22 mouse cellular contexts compared by ENCODE assay signal in the genomic region with DNA sequence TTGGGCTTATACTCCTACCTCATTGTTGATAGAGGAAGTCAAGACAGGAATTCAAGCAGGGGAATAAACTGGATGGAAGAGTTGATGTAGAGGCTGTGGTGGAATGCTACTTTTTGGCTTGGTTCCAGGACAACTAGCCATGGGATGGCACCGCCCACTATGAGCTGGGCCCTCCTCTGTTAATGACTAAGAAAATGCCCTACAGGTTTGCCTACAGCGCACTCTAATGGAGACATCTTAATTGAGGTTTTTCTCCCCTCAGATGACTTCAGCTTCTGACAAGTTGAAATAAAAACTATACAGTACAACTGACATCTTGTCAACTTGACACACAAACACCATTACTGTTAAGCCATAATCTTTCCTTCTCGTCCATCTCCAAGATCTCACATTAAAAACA.
A peak's percentile ranks its signal among the peaks of the same experiment; 100 is the strongest.
DNase-seq lines count a peak whose midpoint lies in the region; ATAC-seq lines count a peak whose summit lies in the region.
"Had no signal": no experiment of that assay in that cellular context is flagged by ENCODE, and none has a peak within 500 bp of the region (broad histone marks: within the 10 kb centered on the region; RNA-seq: fewer than 3 reads in every experiment).

No protein-coding gene starts in this region.

- no peaks in the 10 kb centered on the region for H3K9me3 ChIP-seq in embryonic facial prominence, embryonic 11.5 days (replicated peaks; ENCODE audit: control insufficient read depth, low read length)
- no peaks in the 10 kb centered on the region for H3K9me3 ChIP-seq in embryonic facial prominence, embryonic 10.5 days
- H3K9me3 ChIP-seq: forebrain, embryonic 12.5 days; G1E; heart, embryonic 10.5 days; hindbrain, embryonic 15.5 days; limb, embryonic 12.5 days; liver, embryonic 13.5 days; neural tube, embryonic 12.5 days had no signal

- H3K9ac ChIP-seq in embryonic facial prominence, embryonic 11.5 days (replicated peaks; ENCODE audit: low read length), result no peak overlapping the region
- H3K9ac ChIP-seq: forebrain, embryonic 12.5 days; hindbrain, embryonic 15.5 days; limb, embryonic 12.5 days; liver, embryonic 13.5 days; neural tube, embryonic 12.5 days had no signal

- no peaks in the 10 kb centered on the region for H3K4me1 ChIP-seq in embryonic facial prominence, embryonic 11.5 days (ENCODE audit: control insufficient read depth, insufficient read depth, low read length)
- no peaks in the 10 kb centered on the region for H3K4me1 ChIP-seq in embryonic facial prominence, embryonic 10.5 days
- H3K4me1 ChIP-seq: forebrain, embryonic 12.5 days; heart, embryonic 10.5 days; hindbrain, embryonic 15.5 days; limb, embryonic 12.5 days; liver, embryonic 13.5 days; neural tube, embryonic 12.5 days had no signal

- WGBS in embryonic facial prominence, embryonic 11.5 days, result 80% methylated on average over 3 of the region's 3 CpGs
- WGBS in embryonic facial prominence, embryonic 10.5 days, result 85% methylated on average over 3 of the region's 3 CpGs

- peak; percentile 1 for DNase-seq in embryonic facial prominence, embryonic 11.5 days (ENCODE audit: low spot score)
- no peak for DNase-seq in embryonic facial prominence, embryonic 10.5 days (ENCODE audit: low spot score)
- DNase-seq in kidney, postnatal 4 days, result peak; percentile 10 to 12
- DNase-seq in kidney, adult 8-10 months, result no peak
- DNase-seq in 3T3-L1 (ENCODE audit: low read depth, low spot score) (peak; percentile 34), NIH3T3 (ENCODE audit: low read depth) (peak; percentile 3)
- no peak for DNase-seq in frontal cortex, postnatal 36 days (ENCODE audit: low spot score in 2 of 2)
- DNase-seq: adrenal gland, postnatal 10 days; cerebellum, adult 11-12 months; gastrocnemius, postnatal 25 days; heart, postnatal 14 days; kidney, adult 9 months; liver, embryonic 13.5 days; thymus, postnatal 36 days had no signal

- no peaks in the 10 kb centered on the region for H3K36me3 ChIP-seq in embryonic facial prominence, embryonic 11.5 days (replicated peaks; ENCODE audit: control insufficient read depth, insufficient read depth, low read depth, low read length)
- no peaks in the 10 kb centered on the region for H3K36me3 ChIP-seq in embryonic facial prominence, embryonic 10.5 days (replicated peaks)
- H3K36me3 ChIP-seq: forebrain, embryonic 12.5 days; G1E; heart, embryonic 10.5 days; hindbrain, embryonic 15.5 days; limb, embryonic 12.5 days; liver, embryonic 13.5 days; neural tube, embryonic 12.5 days had no signal

- H3K4me3 ChIP-seq in embryonic facial prominence, embryonic 11.5 days (ENCODE audit: low read depth, low read length), result no peak overlapping the region
- no peak overlapping the region for H3K4me3 ChIP-seq in embryonic facial prominence, embryonic 10.5 days
- H3K4me3 ChIP-seq: forebrain, embryonic 12.5 days; heart, embryonic 10.5 days; hindbrain, embryonic 15.5 days; limb, embryonic 12.5 days; liver, embryonic 13.5 days; neural tube, embryonic 12.5 days had no signal

- H3K27me3 ChIP-seq in embryonic facial prominence, embryonic 11.5 days (ENCODE audit: control insufficient read depth, insufficient read depth, low read length), result no peaks in the 10 kb centered on the region
- H3K27me3 ChIP-seq in embryonic facial prominence, embryonic 10.5 days (replicated peaks; ENCODE audit: low read depth, poor library complexity, severe bottlenecking), result no peaks in the 10 kb centered on the region
- H3K27me3 ChIP-seq: forebrain, embryonic 12.5 days; hindbrain, embryonic 15.5 days; limb, embryonic 12.5 days; liver, embryonic 13.5 days; neural tube, embryonic 12.5 days had no signal

- H3K4me2 ChIP-seq in embryonic facial prominence, embryonic 11.5 days (ENCODE audit: low read depth, low read length), result no peak overlapping the region
- H3K4me2 ChIP-seq: forebrain, embryonic 12.5 days; hindbrain, embryonic 15.5 days; limb, embryonic 12.5 days; liver, embryonic 13.5 days; midbrain, embryonic 11.5 days; neural tube, embryonic 12.5 days had no signal

- H3K27ac ChIP-seq in embryonic facial prominence, embryonic 11.5 days (replicated peaks; ENCODE audit: low read depth, low read length), result no peak overlapping the region
- H3K27ac ChIP-seq in embryonic facial prominence, embryonic 10.5 days (replicated peaks), result no peak overlapping the region
- H3K27ac ChIP-seq: forebrain, embryonic 12.5 days; heart, embryonic 10.5 days; hindbrain, embryonic 15.5 days; limb, embryonic 12.5 days; liver, embryonic 13.5 days; macrophage; neural tube, embryonic 12.5 days had no signal

- ATAC-seq in embryonic facial prominence, embryonic 11.5 days (replicated peaks; ENCODE audit: insufficient number of reproducible peaks, low FRiP score, low TSS enrichment, low read depth), result no peak

Comparison
In these comparisons a context has a peak if more than half of its experiments do, and no peak if none do; other contexts are left out.
1. DNase-seq: peak in embryonic facial prominence, embryonic 11.5 days (single experiment), kidney, postnatal 4 days (2 of 2), 3T3-L1 (single experiment) and NIH3T3 (single experiment); none in embryonic facial prominence, embryonic 10.5 days (single experiment), kidney, adult 8-10 months (0 of 2) and frontal cortex, postnatal 36 days (0 of 2).